Mouse (Mus musculus) CH12.LX (cell line): ENCODE data around the gene Ephx1.

ENCODE experiments used
- POLR2AphosphoS2 ChIP-seq: IDR thresholded peaks from 2 replicates; pipeline ENCODE4 v1.6.1; 2011; ENCODE audit warnings: low read depth, low read length, improper control_type of control experiment
- UBTF ChIP-seq: IDR thresholded peaks from 2 replicates; pipeline ENCODE4 v1.6.1; 2012; ENCODE audit warnings: low read depth, mild to moderate bottlenecking, inconsistent platforms, low read length, improper control_type of control experiment, moderate library complexity

DNA sequence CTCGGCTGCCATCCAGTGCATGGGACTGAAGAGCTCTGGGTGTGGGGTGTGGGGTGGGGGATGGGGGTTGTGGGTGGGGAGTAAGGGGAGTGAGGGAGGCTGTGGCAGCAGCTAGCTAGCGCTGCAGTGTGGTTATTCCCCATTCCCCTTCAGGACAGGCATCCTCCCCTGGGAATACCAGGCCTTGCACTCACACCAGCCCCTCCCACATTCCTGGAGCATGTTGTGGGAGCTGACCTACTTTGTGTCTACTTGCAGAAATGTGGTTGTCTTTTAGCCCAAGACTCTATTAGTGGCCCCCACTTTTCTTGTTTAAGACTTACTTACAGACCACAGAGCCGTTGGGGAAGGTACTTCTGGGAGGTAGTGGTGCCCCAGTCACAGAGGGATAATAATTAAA, 54.2 kb downstream of the Ephx1 start:
- TF ChIP-seq UBTF (no peak), POLR2AphosphoS2 (no peak)
